Mouse (Mus musculus) Patski (cell line): ENCODE measurements around the gene Cstf1. TPM values are rescaled to one million over a fixed set of nuclear protein-coding genes. Genes with fewer than 3 reads are reported as not detected.

Source experiments
- ATAC-seq: fragments of 100-300 bp; one replicate; pipeline ENCODE4 v1.8.0; 2021
- CTCF ChIA-PET: fragments of 350-600 bp; sonication (Branson Sonifier 250); formaldehyde crosslinking; loops from one replicate; lab custom pipeline; 2022; ENCODE audit warnings: inconsistent platforms; lab: Charles Lee
- POLR2A ChIA-PET: fragments of 350-600 bp; sonication (Branson Sonifier 250); formaldehyde crosslinking; loops from one replicate; lab custom pipeline; 2022; ENCODE audit warnings: antibody characterized with exemption, inconsistent platforms; lab: Charles Lee
- DNase-seq: peaks from one replicate; pipeline ENCODE4 v3.0.0-alpha.2; 2011; ENCODE audit warnings: low read depth, low spot score
- H3K27me3 ChIP-seq: fragments of 371-371 bp; one replicate; pipeline ENCODE4 v1.5.1; 2021
- CTCF ChIP-seq: fragments of 100-300 bp; IDR thresholded peaks from one replicate; pipeline ENCODE4 v1.5.1; 2021
- in situ Hi-C: fragments of 300-500 bp; cut with MboI; formaldehyde crosslinking; loops from 3 replicates; pipeline ENCODE4 v1.11.1; 2018; ENCODE audit warnings: low pct_unique_long_range_greater_than_20kb, mixed read lengths
- polyA plus RNA-seq: library from polyadenylated mRNA; unstranded; gene quantifications from one replicate; pipeline ENCODE4 v1.2.3, GENCODE M21; 2021

Cstf1 gene
- polyA plus RNA-seq, 1 experiment from 2014 or later: 34.6 TPM

GRCm38 (mm10) chr2:172346034-172346929 lies 24.2 kb upstream of the Cstf1 start:
- ATAC-seq (peak; percentile 64), DNase-seq (no peak)
- ChIA-PET POLR2A (interaction anchor here (0.6 kb wide), 1 partner anchor 1456 kb away, joined by 5 read pairs; no protein-coding TSS in a partner anchor), CTCF (no interaction called here)
- in situ Hi-C loops: no loop called here
- no peak for TF ChIP-seq CTCF
- H3K27me3 ChIP-seq: no peaks in the 10 kb centered on the region

- TF ChIP-seq CTCF: no peak
- no peak for DNase-seq
- ChIA-PET POLR2A (no interaction called here), CTCF (no interaction called here)
- H3K27me3 ChIP-seq: no peaks in the 10 kb centered on the region
- no peak for ATAC-seq
- in situ Hi-C loops: no loop called here
Observed at GRCm38 (mm10) chr2:172346933-172347611, 23.4 kb upstream of the Cstf1 start.

DNA sequence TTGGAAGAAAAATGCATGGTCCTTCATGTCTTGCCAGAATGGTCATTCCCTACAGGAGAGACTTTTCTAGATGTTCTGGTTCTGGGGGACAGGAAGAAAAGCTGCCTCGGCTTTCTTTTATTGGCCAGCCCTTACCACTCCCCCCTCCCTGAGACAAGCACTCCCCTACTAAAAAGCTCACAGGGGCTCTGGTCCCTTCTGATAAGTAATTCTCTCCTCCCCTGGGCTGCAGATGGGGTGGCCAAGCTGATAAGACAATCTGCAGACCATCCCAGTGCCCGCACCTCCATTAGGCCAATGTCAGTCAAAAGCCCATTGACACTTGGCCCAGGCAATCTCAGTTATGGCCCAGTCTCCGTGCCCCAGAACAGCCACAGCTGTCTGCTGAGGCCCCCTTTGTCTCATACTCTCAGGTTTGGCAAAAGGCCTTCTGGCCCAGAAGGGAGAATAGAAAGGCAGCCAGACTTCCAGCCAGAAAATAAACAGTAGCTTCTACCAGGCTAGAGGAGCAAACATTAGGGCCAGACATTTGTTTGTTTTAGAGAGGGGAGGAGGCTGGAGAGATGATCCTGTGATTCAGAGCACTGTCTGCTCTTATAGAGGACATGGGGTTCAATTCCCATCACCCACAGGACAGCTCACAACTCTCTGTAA lies 22.1 kb upstream of the Cstf1 start:
- DNase-seq (no peak), ATAC-seq (no peak)
- no peak for TF ChIP-seq CTCF
- ChIA-PET CTCF (interaction anchor here (0.9 kb wide), 1 partner anchor 10 kb away, joined by 3 read pairs; no protein-coding TSS in a partner anchor), POLR2A (no interaction called here)
- in situ Hi-C loops: no loop called here
- H3K27me3 ChIP-seq: no peaks in the 10 kb centered on the region

- CTCF ChIA-PET: no interaction called here
- no peak for TF ChIP-seq CTCF
- ATAC-seq (no peak), DNase-seq (no peak)
- in situ Hi-C loops: no loop called here
- POLR2A ChIA-PET: no interaction called here
- no peaks in the 10 kb centered on the region for H3K27me3 ChIP-seq
Observed at GRCm38 (mm10) chr2:172349776-172350175, 20.7 kb upstream of the Cstf1 start.

DNA sequence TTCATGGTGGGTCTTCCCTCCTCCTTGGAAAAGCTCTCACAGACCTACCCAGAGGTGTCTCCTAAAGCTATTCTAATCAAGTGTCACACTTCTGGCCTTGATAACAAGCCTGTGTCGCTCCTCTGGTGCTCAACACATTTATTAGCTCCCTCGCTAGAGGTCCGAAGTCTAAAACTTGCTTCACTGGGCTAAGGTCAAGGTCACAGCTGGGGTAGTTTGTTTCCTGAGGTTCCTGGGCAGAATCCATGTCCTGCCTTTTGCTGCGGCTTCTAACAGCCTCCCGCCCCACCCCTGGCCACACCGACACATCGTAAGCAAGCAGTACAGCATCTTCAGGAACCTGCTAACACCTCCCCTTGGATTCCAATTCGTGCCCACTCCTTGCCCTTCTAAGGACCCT lies 19.7 kb upstream of the Cstf1 start:
- no peak for ATAC-seq
- TF ChIP-seq CTCF: no peak
- ChIA-PET CTCF (no interaction called here), POLR2A (no interaction called here)
- in situ Hi-C loops: no loop called here
- H3K27me3 ChIP-seq: no peaks in the 10 kb centered on the region
- no peak for DNase-seq

GRCm38 (mm10) chr2:172353218-172353617 lies 17.3 kb upstream of the Cstf1 start:
- ChIA-PET CTCF (no interaction called here), POLR2A (no interaction called here)
- ATAC-seq (no peak), DNase-seq (no peak)
- in situ Hi-C loops: no loop called here
- TF ChIP-seq CTCF: no peak
- H3K27me3 ChIP-seq: no peaks in the 10 kb centered on the region

DNA sequence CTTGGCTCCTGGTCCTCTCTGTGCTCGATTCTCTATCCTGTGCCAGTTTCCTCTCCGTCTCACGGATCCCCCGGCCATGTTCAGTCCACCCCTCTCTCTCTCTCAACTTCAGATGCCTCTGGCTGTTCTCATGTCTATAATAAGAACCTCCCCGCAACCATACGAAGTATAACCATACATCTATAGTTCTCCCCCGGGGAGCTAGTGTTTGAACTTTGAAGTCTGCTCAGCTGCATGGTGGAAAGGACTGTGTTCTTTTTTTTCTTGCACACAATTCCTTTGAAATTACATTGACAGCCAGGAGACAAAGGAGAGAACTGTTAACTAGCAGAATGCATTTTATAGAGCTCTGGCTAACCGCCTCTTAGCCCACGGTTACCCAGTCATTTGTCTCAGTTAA lies 15.7 kb upstream of the Cstf1 start:
- in situ Hi-C loops: no loop called here
- ChIA-PET CTCF (interaction anchor here (0.7 kb wide), 1 partner anchor 9 kb away, joined by 3 read pairs; no protein-coding TSS in a partner anchor), POLR2A (no interaction called here)
- no peak for DNase-seq
- no peak for TF ChIP-seq CTCF
- no peak for ATAC-seq
- no peaks in the 10 kb centered on the region for H3K27me3 ChIP-seq

GRCm38 (mm10) chr2:172355833-172356232 lies 14.6 kb upstream of the Cstf1 start:
- CTCF ChIA-PET: no interaction called here
- no peak for DNase-seq
- in situ Hi-C loops: no loop called here
- ATAC-seq: no peak
- no peak for TF ChIP-seq CTCF
- H3K27me3 ChIP-seq: no peaks in the 10 kb centered on the region
- POLR2A ChIA-PET: no interaction called here

- DNase-seq (no peak), ATAC-seq (no peak)
- no peak for TF ChIP-seq CTCF
- in situ Hi-C loops: no loop called here
- POLR2A ChIA-PET: no interaction called here
- H3K27me3 ChIP-seq: no peaks in the 10 kb centered on the region
- CTCF ChIA-PET: no interaction called here
Observed at GRCm38 (mm10) chr2:172363176-172363575, 7.3 kb upstream of the Cstf1 start.

- no peak for TF ChIP-seq CTCF
- ATAC-seq: no peak
- H3K27me3 ChIP-seq: no peaks in the 10 kb centered on the region
- in situ Hi-C loops: loop anchor here (10.0 kb wide), 1 partner anchor 274 kb away; no protein-coding TSS in a partner anchor
- CTCF ChIA-PET: no interaction called here
- DNase-seq: no peak
- POLR2A ChIA-PET: interaction anchor here (0.6 to 1.0 kb wide), 2 partner anchors 9 to 54 kb away, joined by 3 read pairs; no protein-coding TSS in a partner anchor
Observed at GRCm38 (mm10) chr2:172371258-172371657, 777 bp downstream of the Cstf1 start.
